Mouse (Mus musculus): ENCODE results near the gene Egln2. TPM values are rescaled to one million over a fixed set of nuclear protein-coding genes. Genes with fewer than 3 reads are reported as not detected.

The Egln2 gene
- polyA plus RNA-seq, 1 experiment from 2014 or later: 54.6 TPM

GRCm38 (mm10) chr7:27159882-27160281 lies 6.7 kb downstream of the Egln2 start:
- Histone ChIP-seq H3K36me3 (ENCODE audit: control insufficient read depth, insufficient read depth, low read length) (peaks cover 17% of the 10 kb centered on the region), H3K4me1 (ENCODE audit: control insufficient read depth, insufficient read depth, low read length) (peaks cover 12% of the 10 kb centered on the region), H3K27me3 (ENCODE audit: control insufficient read depth, insufficient read depth, low read length) (no peaks in the 10 kb centered on the region), H3K4me3 (ENCODE audit: low read depth, low read length) (no peak overlapping the region), H3K4me2 (ENCODE audit: low read depth) (no peak overlapping the region), H3K27ac (ENCODE audit: low read depth, low read length) (no peak overlapping the region), H3K9me3 (ENCODE audit: control insufficient read depth, low read length) (no peaks in the 10 kb centered on the region), H3K9ac (ENCODE audit: low read length) (no peak overlapping the region)
- 22% methylated on average over 8 of the region's 8 CpGs for WGBS
- ATAC-seq (ENCODE audit: insufficient read depth, low FRiP score, low TSS enrichment): peak; percentile 90
- DNase-seq (ENCODE audit: low spot score): peak; percentile 83

DNA sequence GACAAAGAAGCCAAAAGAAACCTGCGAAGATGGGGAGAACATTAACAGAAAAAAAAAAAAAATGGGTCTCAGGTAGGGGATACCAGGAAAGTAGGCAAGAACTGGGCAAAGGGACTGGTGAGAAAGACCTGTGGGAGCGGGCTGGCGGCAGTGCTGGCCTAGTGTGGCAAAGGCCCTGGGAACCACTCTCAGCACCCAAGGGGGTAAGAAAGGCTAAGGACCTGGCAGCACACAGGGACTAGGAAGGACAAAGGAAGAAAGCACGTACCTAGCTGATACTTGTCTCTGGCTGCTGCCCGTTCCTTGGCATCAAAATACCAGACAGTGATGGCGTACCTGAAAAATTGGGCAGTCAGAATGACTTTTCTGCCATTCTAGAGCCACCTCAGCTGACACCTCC lies 7.3 kb downstream of the Egln2 start:
- no peak overlapping the region for H3K4me3 ChIP-seq (ENCODE audit: low read depth, low read length)
- no peak overlapping the region for H3K9ac ChIP-seq (ENCODE audit: low read length)
- DNase-seq (ENCODE audit: low spot score) (no peak), ATAC-seq (ENCODE audit: insufficient read depth, low FRiP score, low TSS enrichment) (no peak)
- H3K27ac ChIP-seq (ENCODE audit: low read depth, low read length): no peak overlapping the region
- H3K4me1 ChIP-seq (ENCODE audit: control insufficient read depth, insufficient read depth, low read length): peaks cover 6% of the 10 kb centered on the region
- 94% methylated on average over 6 of the region's 6 CpGs for WGBS
- no peaks in the 10 kb centered on the region for H3K27me3 ChIP-seq (ENCODE audit: control insufficient read depth, insufficient read depth, low read length)
- H3K36me3 ChIP-seq (ENCODE audit: control insufficient read depth, insufficient read depth, low read length): peaks cover 17% of the 10 kb centered on the region
- H3K4me2 ChIP-seq (ENCODE audit: low read depth): no peak overlapping the region
- no peaks in the 10 kb centered on the region for H3K9me3 ChIP-seq (ENCODE audit: control insufficient read depth, low read length)

- H3K4me3 ChIP-seq (ENCODE audit: low read depth, low read length): no peak overlapping the region
- H3K9ac ChIP-seq (ENCODE audit: low read length): no peak overlapping the region
- no peak for DNase-seq (ENCODE audit: low spot score)
- H3K9me3 ChIP-seq (ENCODE audit: control insufficient read depth, low read length): no peaks in the 10 kb centered on the region
- H3K4me2 ChIP-seq (ENCODE audit: low read depth): no peak overlapping the region
- H3K27ac ChIP-seq (ENCODE audit: low read depth, low read length): no peak overlapping the region
- no peaks in the 10 kb centered on the region for H3K27me3 ChIP-seq (ENCODE audit: control insufficient read depth, insufficient read depth, low read length)
- WGBS: 92% methylated on average over 9 of the region's 9 CpGs
- ATAC-seq (ENCODE audit: insufficient read depth, low FRiP score, low TSS enrichment): no peak
- no peaks in the 10 kb centered on the region for H3K4me1 ChIP-seq (ENCODE audit: control insufficient read depth, insufficient read depth, low read length)
- peaks cover 17% of the 10 kb centered on the region for H3K36me3 ChIP-seq (ENCODE audit: control insufficient read depth, insufficient read depth, low read length)
Observed at GRCm38 (mm10) chr7:27158171-27158570, 8.4 kb downstream of the Egln2 start.

DNA sequence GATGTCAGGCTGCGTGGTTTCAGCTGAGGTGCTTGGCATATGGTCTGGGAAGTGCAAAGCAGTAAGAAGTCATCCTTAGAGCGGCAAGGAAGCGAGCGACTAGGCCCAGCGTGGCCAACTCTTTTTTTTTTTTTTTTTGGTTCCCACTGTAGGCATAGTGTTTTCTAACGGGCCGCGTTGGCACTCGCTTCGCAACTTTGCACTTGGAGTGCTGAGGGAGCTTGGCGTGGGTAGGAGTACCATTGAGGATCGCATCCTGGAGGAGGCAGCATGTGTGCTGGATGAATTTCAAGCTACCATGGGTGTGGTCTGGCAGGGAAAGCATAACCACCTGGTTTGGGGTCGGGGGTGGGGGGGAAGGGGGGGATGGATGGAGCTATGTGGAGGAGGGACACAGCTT lies 10.6 kb downstream of the Egln2 start:
- Histone ChIP-seq H3K36me3 (ENCODE audit: control insufficient read depth, insufficient read depth, low read length) (peaks cover 14% of the 10 kb centered on the region), H3K9ac (ENCODE audit: low read length) (no peak overlapping the region), H3K9me3 (ENCODE audit: control insufficient read depth, low read length) (no peaks in the 10 kb centered on the region), H3K27me3 (ENCODE audit: control insufficient read depth, insufficient read depth, low read length) (no peaks in the 10 kb centered on the region), H3K4me1 (ENCODE audit: control insufficient read depth, insufficient read depth, low read length) (no peaks in the 10 kb centered on the region), H3K4me2 (ENCODE audit: low read depth) (no peak overlapping the region), H3K27ac (ENCODE audit: low read depth, low read length) (no peak overlapping the region), H3K4me3 (ENCODE audit: low read depth, low read length) (no peak overlapping the region)
- no peak for DNase-seq (ENCODE audit: low spot score)
- ATAC-seq (ENCODE audit: insufficient read depth, low FRiP score, low TSS enrichment): no peak
- WGBS: 87% methylated on average over 13 of the region's 13 CpGs

DNA sequence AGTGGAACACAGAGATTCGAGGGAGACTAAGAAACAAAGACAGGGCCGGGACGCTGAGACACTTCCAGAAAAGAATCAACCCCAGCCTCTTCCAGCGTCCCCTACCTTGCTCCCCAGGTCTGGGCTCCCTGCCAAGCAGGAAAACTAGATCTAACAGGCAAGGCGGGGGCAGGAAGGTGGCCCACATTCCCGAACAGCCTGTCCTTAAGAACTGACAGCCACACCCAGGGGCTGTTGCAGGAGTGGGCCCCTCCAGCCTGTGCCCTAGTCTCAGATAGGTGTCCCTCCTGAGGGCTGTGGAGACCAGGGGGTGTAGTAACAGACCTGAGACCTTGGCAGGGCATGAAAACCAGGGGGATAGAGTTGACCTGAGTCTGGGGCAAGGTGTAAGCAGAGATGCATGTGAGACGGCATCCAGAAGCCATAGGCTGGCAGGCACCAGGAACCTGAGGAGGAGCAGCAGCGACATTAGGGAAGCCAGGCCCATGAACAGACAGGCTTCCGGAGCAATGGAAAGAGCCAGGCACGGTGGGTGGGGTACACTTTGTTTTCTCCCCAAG lies 13.3 kb downstream of the Egln2 start, which contains the start of gene Cyp2t4:
Gene Cyp2t4, plus strand, starts transcription at position 510 of the 560 bp plus-strand sequence.
- Histone ChIP-seq H3K9me3 (ENCODE audit: control insufficient read depth, low read length) (no peaks in the 10 kb centered on the region), H3K36me3 (ENCODE audit: control insufficient read depth, insufficient read depth, low read length) (peaks cover 6% of the 10 kb centered on the region), H3K4me3 (ENCODE audit: low read depth, low read length) (no peak within 1 kb of the TSS), H3K27ac (ENCODE audit: low read depth, low read length) (no peak within 1 kb of the TSS), H3K4me1 (ENCODE audit: control insufficient read depth, insufficient read depth, low read length) (no peaks in the 10 kb centered on the region), H3K4me2 (ENCODE audit: low read depth) (no peak within 1 kb of the TSS), H3K9ac (ENCODE audit: low read length) (no peak within 1 kb of the TSS), H3K27me3 (ENCODE audit: control insufficient read depth, insufficient read depth, low read length) (no peaks in the 10 kb centered on the region)
- DNase-seq (ENCODE audit: low spot score) (no peak), ATAC-seq (ENCODE audit: insufficient read depth, low FRiP score, low TSS enrichment) (no peak)
- WGBS: 87% methylated on average over 10 of the region's 10 CpGs

- H3K9ac ChIP-seq (ENCODE audit: low read length): no peak overlapping the region
- H3K9me3 ChIP-seq (ENCODE audit: control insufficient read depth, low read length): peaks cover 3% of the 10 kb centered on the region; the same call in 1 of the 2 replicates
- WGBS: 70% methylated on average over 8 of the region's 8 CpGs
- DNase-seq (ENCODE audit: low spot score): no peak
- no peak overlapping the region for H3K4me2 ChIP-seq (ENCODE audit: low read depth)
- no peak for ATAC-seq (ENCODE audit: insufficient read depth, low FRiP score, low TSS enrichment)
- H3K36me3 ChIP-seq (ENCODE audit: control insufficient read depth, insufficient read depth, low read length): no peaks in the 10 kb centered on the region
- no peaks in the 10 kb centered on the region for H3K4me1 ChIP-seq (ENCODE audit: control insufficient read depth, insufficient read depth, low read length)
- H3K4me3 ChIP-seq (ENCODE audit: low read depth, low read length): no peak overlapping the region
- no peaks in the 10 kb centered on the region for H3K27me3 ChIP-seq (ENCODE audit: control insufficient read depth, insufficient read depth, low read length)
- no peak overlapping the region for H3K27ac ChIP-seq (ENCODE audit: low read depth, low read length)
Observed at GRCm38 (mm10) chr7:27136410-27136996, 30.1 kb downstream of the Egln2 start.

DNA sequence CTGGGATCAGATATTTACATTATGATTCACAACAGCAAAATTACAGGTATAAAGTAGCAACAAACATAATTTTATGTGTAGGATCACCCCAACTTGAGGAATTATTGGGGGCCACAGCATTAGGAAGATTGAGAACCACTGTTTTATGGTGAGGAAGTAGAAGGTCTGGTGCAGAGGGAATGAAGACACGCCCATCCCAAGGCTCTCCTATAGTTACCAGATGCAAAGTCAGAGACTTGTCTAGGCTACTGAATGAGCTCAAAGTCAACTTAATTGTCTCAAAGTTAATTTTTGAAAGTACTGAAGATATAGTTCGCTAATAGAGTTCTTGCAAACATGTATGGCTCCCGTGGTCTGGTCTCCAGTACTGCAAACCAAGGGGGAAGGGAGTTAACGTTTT lies 32.8 kb downstream of the Egln2 start:
- no peaks in the 10 kb centered on the region for H3K36me3 ChIP-seq (ENCODE audit: control insufficient read depth, insufficient read depth, low read length)
- no peak overlapping the region for H3K4me2 ChIP-seq (ENCODE audit: low read depth)
- H3K4me3 ChIP-seq (ENCODE audit: low read depth, low read length): no peak overlapping the region
- ATAC-seq (ENCODE audit: insufficient read depth, low FRiP score, low TSS enrichment): no peak
- 84% methylated on average over 4 of the region's 4 CpGs for WGBS
- no peak overlapping the region for H3K9ac ChIP-seq (ENCODE audit: low read length)
- H3K9me3 ChIP-seq (ENCODE audit: control insufficient read depth, low read length): no peaks in the 10 kb centered on the region
- H3K27me3 ChIP-seq (ENCODE audit: control insufficient read depth, insufficient read depth, low read length): no peaks in the 10 kb centered on the region
- DNase-seq (ENCODE audit: low spot score): no peak
- no peaks in the 10 kb centered on the region for H3K4me1 ChIP-seq (ENCODE audit: control insufficient read depth, insufficient read depth, low read length)
- no peak overlapping the region for H3K27ac ChIP-seq (ENCODE audit: low read depth, low read length)

DNA sequence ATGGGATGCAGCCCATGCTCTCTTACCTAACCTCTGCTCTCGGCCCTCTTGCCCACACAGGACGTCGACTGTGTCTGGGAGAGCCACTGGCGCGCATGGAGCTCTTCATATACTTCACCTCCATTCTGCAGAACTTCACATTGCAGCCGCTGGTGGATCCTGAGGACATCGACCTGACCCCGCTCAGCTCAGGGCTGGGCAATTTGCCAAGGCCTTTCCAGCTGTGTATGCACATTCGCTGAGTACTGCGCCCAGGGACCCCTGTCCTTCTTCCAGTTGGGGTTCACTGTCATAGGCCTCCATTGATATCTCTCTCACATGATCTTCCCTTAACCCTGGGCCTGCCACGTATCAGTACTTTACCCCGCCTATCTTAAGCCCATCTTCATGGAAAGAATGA lies 33.4 kb downstream of the Egln2 start:
- DNase-seq (ENCODE audit: low spot score) (no peak), ATAC-seq (ENCODE audit: insufficient read depth, low FRiP score, low TSS enrichment) (no peak)
- H3K9ac ChIP-seq (ENCODE audit: low read length): no peak overlapping the region
- no peaks in the 10 kb centered on the region for H3K9me3 ChIP-seq (ENCODE audit: control insufficient read depth, low read length)
- H3K4me2 ChIP-seq (ENCODE audit: low read depth): no peak overlapping the region
- H3K36me3 ChIP-seq (ENCODE audit: control insufficient read depth, insufficient read depth, low read length): no peaks in the 10 kb centered on the region
- WGBS: 66% methylated on average over 12 of the region's 12 CpGs
- no peak overlapping the region for H3K27ac ChIP-seq (ENCODE audit: low read depth, low read length)
- H3K4me3 ChIP-seq (ENCODE audit: low read depth, low read length): no peak overlapping the region
- no peaks in the 10 kb centered on the region for H3K4me1 ChIP-seq (ENCODE audit: control insufficient read depth, insufficient read depth, low read length)
- no peaks in the 10 kb centered on the region for H3K27me3 ChIP-seq (ENCODE audit: control insufficient read depth, insufficient read depth, low read length)

GRCm38 (mm10) chr7:27132588-27132987 lies 34.0 kb downstream of the Egln2 start:
- WGBS: 12% methylated on average over 10 of the region's 10 CpGs
- Histone ChIP-seq H3K27me3 (ENCODE audit: control insufficient read depth, insufficient read depth, low read length) (no peaks in the 10 kb centered on the region), H3K36me3 (ENCODE audit: control insufficient read depth, insufficient read depth, low read length) (no peaks in the 10 kb centered on the region), H3K27ac (ENCODE audit: low read depth, low read length) (no peak overlapping the region), H3K9me3 (ENCODE audit: control insufficient read depth, low read length) (no peaks in the 10 kb centered on the region), H3K4me1 (ENCODE audit: control insufficient read depth, insufficient read depth, low read length) (no peaks in the 10 kb centered on the region), H3K4me3 (ENCODE audit: low read depth, low read length) (no peak overlapping the region), H3K9ac (ENCODE audit: low read length) (no peak overlapping the region), H3K4me2 (ENCODE audit: low read depth) (no peak overlapping the region)
- ATAC-seq (ENCODE audit: insufficient read depth, low FRiP score, low TSS enrichment) (no peak), DNase-seq (ENCODE audit: low spot score) (peak; percentile 60)

Data from neural tube, embryonic 11.5 days (tissue).